Mouse (Mus musculus) megakaryocyte, embryonic 14.5 days (primary cell): ENCODE results near the gene Ppp1r9a.

Experiments
- FLI1 ChIP-seq: IDR thresholded peaks from 2 replicates; pipeline ENCODE4 v1.6.1; 2012; ENCODE audit warnings: low read length, inconsistent platforms, mixed read lengths
- GATA1 ChIP-seq: IDR thresholded peaks from 3 replicates; pipeline ENCODE4 v1.6.1; 2012; ENCODE audit warnings: mixed read lengths, low read length, inconsistent platforms, borderline replicate concordance

- TF ChIP-seq FLI1: no peak
- no peak for TF ChIP-seq GATA1
Observed at GRCm38 (mm10) chr6:5120229-5120628, 217.5 kb downstream of the Ppp1r9a start.
